Mouse (Mus musculus): ENCODE data around the gene Fat2.

Gene Fat2

GRCm38 (mm10) chr11:55250527-55250926, 85.8 kb downstream of the Fat2 start:
- in situ Hi-C loops (cut with MboI, MseI) = no loop called here

DNA sequence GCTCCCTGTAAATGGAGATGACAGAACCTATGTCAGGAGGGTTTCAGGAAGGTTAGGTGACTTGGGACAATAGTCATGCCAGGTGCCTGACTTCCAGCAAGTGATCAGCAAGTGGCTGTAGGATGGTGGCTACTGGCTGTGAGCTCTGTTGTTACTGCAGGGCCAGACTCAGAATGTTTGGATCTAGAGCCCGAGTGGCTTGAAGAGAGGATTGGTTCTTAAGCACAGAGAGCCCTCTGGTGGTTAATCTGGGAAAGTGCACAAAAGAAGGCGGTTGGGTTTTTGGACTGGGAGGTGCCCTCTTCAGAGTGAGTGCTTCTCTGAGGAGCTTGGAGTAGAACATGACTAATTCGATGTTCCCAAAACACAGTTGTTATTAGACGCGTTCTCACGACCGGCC, 95.8 kb downstream of the Fat2 start:
- in situ Hi-C loops (cut with MboI, MseI) = no loop called here

GRCm38 (mm10) chr11:55239496-55239895, 96.9 kb downstream of the Fat2 start:
- in situ Hi-C loops (cut with MboI, MseI) = no loop called here

- in situ Hi-C loops (cut with MboI, MseI) = no loop called here
Measured at GRCm38 (mm10) chr11:55236815-55237214, 99.5 kb downstream of the Fat2 start.

DNA sequence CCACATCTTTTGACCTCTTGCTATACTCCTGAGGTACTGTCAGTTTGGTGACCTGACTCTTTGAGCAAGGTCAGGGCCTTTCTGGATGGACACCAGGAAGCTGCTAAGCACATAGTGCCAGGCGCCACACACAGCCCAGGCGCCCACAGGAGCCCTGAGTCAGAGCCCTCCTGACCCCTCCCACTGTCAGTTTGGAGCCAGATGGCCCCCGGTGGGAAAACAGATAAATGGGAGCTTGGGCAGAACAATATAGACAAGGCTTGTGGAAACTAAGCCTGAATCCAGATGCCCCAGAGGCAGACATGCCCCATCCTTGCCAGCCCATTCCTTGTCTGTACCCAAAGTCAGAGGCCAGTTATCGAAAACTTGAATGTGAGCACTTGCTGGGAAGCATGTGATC, 101.6 kb downstream of the Fat2 start:
- in situ Hi-C loops (cut with MboI, MseI) = loop anchor here (5.0 kb wide), 1 partner anchor 62 kb away; no protein-coding TSS in a partner anchor

DNA sequence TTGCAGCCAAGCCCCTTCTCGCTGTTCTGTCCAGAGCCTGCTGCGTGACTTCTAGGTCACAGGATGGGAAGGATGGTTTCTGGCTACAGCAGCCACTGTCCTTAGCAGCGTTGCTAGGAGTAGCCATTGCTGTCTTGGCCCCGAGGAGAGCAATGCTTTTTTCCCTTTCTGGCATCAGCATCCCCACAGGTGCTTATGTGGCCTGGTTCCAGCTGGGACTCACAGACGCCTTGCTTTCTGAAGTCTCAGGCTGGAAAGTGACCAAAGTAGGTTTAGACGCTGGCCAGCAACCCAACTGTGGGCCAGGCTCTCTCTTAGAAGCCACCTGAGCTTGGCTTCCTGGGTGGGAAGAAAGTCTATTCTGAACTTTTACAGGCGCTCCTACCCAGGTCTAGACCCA, 102.1 kb downstream of the Fat2 start:
- in situ Hi-C loops (cut with MboI, MseI) = loop anchor here (5.0 kb wide), 1 partner anchor 62 kb away; no protein-coding TSS in a partner anchor

DNA sequence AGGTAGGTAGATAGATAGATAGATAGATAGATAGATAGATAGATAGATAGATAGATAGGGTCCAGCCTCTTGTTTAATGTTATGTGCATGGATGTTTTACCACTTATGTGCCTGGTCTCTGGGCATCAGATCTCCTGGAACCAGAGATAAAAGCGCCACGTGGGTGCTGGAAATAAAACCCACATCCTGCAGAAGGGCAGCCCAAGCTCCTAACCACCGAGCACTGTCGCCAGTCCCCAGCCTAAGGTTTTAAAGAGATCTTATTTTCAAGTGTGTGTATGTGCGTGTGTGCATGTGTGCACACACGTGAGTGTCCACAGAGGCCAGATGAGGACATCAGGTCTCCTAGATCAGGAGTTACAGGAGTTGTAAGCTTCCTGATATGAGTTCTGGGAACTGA, 105.3 kb downstream of the Fat2 start:
- in situ Hi-C loops (cut with MboI, MseI) = loop anchor here (5.0 kb wide), 1 partner anchor 59 kb away; no protein-coding TSS in a partner anchor

DNA sequence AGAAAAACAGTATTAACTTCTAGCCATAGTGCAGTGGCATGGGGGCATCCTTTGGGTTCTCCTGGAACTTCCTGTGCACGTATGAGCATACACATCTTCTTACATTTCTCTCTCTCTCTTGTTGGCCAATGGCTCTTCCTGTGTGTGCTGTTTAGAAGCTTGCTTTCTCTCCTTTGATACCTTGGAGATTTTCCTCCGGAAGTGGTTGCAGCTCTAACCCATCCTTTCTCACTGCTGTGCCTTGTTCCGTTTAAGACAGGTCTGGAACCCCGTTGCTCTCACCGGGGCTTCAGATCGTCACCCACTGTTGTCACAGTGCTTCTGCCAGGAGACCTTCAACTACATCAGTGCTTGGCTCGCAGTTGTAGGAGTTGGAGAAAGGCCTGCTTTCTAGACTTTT, 115.1 kb downstream of the Fat2 start:
- in situ Hi-C loops (cut with MboI, MseI) = no loop called here

GRCm38 (mm10) chr11:55218473-55218872, 117.9 kb downstream of the Fat2 start:
- in situ Hi-C loops (cut with MboI, MseI) = no loop called here

DNA sequence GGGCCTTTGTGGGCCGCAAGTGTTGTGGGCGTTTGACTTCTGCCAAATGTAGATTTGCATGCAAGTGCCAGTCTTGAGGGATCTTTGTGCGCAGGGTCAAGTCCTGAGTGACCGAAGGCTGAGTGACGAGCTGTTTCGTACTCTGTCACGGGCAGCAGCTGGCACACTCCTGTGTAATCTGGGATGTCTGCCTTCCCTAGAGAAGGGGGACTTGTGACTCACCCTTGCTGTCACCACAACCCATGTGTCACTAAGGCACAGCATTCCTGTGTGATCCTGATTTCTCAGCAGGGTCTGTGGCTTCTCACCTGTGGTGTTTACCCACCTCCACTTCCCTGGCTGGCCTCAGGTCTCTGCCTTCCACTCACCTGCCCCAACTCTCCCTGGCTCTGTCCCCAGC, 118.5 kb downstream of the Fat2 start:
- in situ Hi-C loops (cut with MboI, MseI) = no loop called here

DNA sequence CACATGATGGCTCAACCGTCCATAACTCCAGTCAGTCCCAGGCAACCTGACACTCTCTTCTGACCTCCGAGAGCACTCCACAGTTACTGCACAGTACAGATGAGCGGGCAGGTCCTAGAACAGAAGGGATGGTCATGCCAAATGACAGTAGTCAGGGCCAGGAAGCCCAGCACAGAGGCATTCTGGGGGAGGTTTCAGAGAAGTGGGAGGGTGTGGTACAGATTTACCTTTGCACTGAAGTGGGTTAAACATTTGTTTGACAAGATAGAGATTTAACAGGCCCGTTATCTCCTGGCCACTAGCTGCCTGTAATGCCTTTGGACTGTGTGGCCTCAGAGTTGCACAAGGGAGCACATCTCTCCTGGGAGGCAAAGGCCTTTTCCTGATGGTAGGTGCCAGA, 118.9 kb downstream of the Fat2 start:
- in situ Hi-C loops (cut with MboI, MseI) = no loop called here

GRCm38 (mm10) chr11:55216830-55217229, 119.5 kb downstream of the Fat2 start:
- in situ Hi-C loops (cut with MboI, MseI) = no loop called here

GRCm38 (mm10) chr11:55216061-55216460, 120.3 kb downstream of the Fat2 start:
- in situ Hi-C loops (cut with MboI, MseI) = no loop called here

DNA sequence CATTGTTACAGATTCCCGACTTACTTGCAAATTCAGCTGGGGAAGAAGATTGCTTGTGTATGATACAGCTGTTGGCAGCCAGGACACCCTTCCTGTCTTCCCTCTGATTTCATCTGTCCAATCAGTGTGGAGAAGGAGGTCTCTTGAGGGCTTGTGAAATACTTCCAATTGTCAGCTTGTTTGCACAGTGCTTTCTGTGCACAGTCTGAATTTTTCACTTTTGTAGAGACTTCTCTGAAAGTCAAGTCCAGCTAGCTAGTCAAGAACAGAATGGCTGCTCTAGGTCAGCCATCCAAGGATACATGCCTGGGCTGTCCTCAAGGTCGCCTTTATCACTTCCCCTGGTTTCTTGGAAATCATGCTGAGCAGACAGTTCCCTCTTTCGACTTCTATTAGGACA, 121.4 kb downstream of the Fat2 start:
- in situ Hi-C loops (cut with MboI, MseI) = no loop called here

- in situ Hi-C loops (cut with MboI, MseI) = no loop called here
Measured at GRCm38 (mm10) chr11:55214161-55214560, 122.2 kb downstream of the Fat2 start.

DNA sequence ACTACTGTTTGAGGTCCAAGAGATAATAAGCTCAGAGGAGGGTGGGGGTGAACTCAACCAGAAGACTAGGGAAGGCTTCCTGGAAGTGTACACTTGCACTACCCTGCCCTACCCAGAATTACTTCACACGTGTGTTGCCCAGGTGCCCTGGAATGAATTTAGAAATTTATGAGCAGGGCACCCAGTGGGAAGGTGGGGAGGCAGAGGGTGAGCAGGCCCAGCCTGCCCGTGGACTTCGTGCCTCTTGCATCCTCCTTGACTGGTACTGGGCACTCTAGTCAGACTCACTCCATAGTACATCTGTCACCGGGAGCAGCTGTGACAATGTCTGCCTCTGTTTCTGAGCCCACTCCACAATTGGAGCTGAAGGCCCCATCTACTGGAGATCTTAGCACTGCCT, 122.8 kb downstream of the Fat2 start:
- in situ Hi-C loops (cut with MboI, MseI) = no loop called here

GRCm38 (mm10) chr11:55209626-55210353, 126.6 kb downstream of the Fat2 start:
- in situ Hi-C loops (cut with MboI, MseI) = no loop called here

GRCm38 (mm10) chr11:55209032-55209431, 127.3 kb downstream of the Fat2 start:
- in situ Hi-C loops (cut with MboI, MseI) = no loop called here

- in situ Hi-C loops (cut with MboI, MseI) = no loop called here
Measured at GRCm38 (mm10) chr11:55208001-55208690, 128.2 kb downstream of the Fat2 start.

DNA sequence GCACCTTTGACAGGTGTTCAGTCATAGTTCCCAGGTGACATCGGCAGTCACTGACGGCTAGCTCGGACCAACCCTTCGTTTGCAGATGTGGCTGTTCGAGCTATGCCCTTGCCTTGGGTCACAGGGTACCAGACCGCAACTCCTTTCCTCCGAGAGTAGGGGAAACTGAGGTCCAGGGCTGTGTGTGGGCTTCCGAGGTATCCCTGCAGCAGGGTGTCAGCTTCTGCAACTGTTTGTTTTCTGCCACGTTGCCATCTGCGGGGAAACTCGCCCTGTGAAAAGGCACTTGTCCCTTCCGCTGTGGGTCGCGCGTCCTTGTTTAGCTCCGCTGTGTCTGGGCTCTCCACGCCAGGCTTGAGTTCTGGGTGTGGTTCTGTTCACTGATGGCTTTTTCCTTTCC, 131.8 kb downstream of the Fat2 start:
- in situ Hi-C loops (cut with MboI, MseI) = loop anchor here (5.0 kb wide), 1 partner anchor 178 kb away; no protein-coding TSS in a partner anchor

GRCm38 (mm10) chr11:55204159-55204596, 132.2 kb downstream of the Fat2 start, which contains the start of gene Slc36a1:
Gene Slc36a1, plus strand, starts transcription at chr11:55204350.
- in situ Hi-C loops (cut with MboI, MseI) = loop anchor here (5.0 kb wide), 1 partner anchor 178 kb away; no protein-coding TSS in a partner anchor
